Mouse (Mus musculus): ENCODE data around the gene Kmt2b.
A peak's percentile ranks its signal among the peaks of the same experiment; 100 is the strongest.

Gene Kmt2b

DNA sequence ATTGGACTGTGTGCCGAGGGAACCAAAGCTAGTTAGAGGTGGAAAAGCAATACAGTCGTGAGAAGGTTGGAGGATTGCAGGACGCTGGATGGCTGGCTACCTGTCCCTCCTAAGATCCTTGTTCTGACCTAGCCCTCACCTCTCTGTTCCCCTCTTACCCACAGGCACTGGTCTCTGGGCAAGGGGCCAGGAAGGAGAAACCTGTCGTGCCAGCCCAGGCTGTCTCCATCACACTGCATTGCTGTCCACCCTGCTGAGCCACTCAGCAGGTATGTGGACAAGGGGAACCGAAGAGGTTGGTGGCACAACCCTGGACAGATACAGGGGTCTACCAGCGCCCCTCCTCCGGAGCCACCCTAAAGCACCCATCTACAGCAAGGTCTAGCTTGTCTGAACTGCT is 12.1 kb upstream of the Kmt2b start:
- no peak for DNase-seq (ENCODE audit: low spot score)

- peak; percentile 87 for DNase-seq (ENCODE audit: low spot score)
These were observed 11.4 kb upstream of the Kmt2b start for GRCm38 (mm10) chr7:30599933-30600353.

DNA sequence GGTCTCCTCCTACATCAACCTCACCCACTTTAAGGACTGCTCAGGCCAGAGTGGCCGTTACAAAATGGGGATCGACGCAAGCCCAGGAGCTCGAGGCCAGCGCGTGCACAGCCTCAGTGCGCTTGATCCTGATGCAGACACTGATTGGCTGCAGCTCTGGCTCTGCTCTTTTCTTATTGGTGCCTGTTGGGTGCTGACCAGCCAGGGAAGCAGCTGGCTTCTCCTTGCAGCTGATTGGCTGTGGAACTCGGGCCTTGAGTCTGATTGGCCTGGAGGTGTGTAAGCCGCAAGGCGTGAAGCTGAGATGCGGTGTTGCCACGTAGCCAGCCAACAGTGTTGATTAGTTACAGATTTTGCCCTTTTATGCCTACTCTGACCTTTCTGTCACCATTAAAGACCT is 10.3 kb upstream of the Kmt2b start, which contains the start of gene Zbtb32:
Zbtb32 (minus strand) TSS at position 124 of the 400 bp plus-strand sequence.
- no peak for DNase-seq (ENCODE audit: low spot score)

- no peak for DNase-seq (ENCODE audit: low spot score)
These were observed 8.3 kb upstream of the Kmt2b start for GRCm38 (mm10) chr7:30596811-30597210.

DNA sequence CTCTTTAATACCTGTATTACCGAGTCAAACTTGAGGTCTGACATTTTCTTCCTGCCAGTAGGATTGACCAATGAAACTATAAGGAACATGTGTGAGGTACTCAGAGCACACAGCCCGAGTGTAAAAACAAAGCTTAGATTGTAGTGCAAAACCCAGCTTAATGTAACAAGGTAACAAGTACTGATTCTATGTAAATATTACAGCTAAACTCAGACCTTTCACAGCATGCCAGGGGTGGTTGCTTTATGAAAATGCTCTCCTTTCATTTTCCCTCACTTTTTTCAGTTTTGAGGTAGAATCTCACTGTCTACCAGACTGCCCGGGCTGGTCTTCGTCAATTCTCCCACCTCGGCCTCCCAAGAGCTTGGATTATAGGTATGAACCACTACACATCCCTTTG is 7.6 kb upstream of the Kmt2b start:
- DNase-seq (ENCODE audit: low spot score): no peak

DNA sequence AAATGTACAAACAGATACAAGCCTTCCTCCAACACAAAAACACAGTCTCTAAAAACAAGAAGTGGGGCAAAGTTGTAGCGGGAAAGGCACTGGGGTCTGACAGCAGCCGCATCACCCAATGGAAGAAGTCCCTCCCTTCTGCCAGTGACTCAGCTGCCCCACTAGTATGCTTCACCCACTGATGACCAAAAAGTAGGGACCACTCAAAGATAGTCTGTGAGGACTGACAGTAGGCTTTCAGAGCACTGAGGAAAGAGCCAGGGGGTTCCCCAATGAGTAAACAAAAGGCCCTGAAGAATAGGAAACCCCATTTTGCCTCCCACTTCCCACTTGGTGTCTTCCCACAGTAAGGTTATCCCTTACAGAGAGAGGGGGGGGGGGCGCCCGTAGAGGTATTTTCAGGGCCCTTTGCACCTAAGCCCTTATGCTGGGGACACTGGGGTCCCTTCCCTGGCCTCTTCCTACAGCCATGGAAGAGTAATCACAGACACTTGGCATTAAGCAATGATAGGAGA is 6.0 kb upstream of the Kmt2b start:
- no peak for DNase-seq (ENCODE audit: low spot score)

DNA sequence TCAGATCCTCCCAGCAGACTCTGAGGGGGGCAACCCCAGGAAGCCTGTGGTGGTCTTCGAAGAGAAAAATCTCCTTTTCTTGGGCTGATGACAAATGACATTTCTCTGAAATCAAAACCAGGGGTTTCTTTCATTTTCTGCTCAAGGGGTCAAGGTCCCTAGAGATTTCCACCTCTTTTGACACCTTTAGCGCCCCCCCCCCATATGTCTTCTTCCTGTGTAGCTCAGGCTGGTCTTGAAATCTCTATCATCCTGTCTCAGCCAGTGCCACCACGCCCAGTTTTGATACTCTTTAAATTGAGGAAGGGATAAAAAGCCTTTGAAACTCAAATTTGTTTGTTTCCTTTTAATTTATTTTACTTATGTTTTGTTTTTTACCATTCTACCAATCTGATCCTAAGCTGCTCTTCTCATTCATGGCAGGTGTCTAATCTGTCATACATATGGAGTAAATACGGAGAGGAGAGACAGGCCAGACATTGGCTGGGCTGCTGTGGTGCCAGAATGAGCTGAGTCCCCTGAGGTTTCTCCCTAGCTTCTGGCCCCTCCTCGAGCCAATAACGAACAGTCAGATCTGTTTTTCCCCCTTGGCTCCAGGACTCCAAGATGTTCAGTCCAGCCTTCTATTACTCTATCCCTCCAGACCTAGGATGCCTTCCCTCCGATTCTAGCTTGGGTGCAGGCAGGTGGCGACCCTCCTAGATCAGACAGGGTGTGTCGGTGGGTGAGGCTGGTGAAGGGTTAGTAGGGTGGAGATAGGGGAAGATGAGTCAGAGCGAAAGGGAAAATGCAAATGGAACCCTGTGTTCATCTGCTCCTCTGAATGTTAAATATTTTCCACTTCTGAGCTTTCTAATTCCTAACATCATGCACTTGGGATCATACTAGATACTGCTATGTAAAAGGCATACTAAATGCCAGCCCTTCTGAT is 5.3 kb upstream of the Kmt2b start:
- DNase-seq (ENCODE audit: low spot score): no peak

GRCm38 (mm10) chr7:30592772-30593423 is 4.4 kb upstream of the Kmt2b start:
- no peak for DNase-seq (ENCODE audit: low spot score)

GRCm38 (mm10) chr7:30591605-30591951 is 3.1 kb upstream of the Kmt2b start:
- DNase-seq (ENCODE audit: low spot score): peak; percentile 41

DNA sequence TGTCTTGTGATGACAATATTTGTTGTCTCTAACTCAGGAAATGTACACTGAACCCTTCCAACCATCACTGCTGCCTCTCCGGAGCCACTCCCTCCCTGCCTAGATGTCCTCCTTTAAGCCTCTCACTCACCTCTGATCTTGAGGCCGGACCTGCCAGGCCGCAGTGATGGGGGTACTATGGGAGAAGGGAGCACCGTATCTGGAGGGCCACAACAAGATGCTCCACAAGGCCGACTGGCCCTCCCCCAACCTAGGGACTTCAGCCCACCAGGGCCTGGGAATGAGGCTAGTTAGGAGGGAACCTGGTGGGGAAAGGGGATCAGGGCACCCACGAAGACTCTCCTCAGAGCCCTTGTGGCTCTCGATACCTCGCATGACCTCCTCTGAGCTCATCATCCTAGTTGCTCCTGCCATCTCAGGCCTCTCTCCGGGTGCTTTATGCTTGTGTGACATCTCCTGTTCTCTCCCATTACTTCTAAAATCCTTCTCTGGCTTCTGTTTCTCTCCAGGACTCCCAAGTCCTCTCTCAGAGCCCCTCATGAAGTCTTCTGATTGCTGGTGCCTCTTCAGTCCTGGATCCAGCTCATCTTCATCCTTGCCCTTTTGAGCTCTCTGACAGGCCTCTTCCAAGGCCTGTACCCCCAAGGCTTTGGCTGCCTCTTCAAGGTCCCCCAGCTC is 2.5 kb upstream of the Kmt2b start:
- DNase-seq (ENCODE audit: low spot score): no peak

DNA sequence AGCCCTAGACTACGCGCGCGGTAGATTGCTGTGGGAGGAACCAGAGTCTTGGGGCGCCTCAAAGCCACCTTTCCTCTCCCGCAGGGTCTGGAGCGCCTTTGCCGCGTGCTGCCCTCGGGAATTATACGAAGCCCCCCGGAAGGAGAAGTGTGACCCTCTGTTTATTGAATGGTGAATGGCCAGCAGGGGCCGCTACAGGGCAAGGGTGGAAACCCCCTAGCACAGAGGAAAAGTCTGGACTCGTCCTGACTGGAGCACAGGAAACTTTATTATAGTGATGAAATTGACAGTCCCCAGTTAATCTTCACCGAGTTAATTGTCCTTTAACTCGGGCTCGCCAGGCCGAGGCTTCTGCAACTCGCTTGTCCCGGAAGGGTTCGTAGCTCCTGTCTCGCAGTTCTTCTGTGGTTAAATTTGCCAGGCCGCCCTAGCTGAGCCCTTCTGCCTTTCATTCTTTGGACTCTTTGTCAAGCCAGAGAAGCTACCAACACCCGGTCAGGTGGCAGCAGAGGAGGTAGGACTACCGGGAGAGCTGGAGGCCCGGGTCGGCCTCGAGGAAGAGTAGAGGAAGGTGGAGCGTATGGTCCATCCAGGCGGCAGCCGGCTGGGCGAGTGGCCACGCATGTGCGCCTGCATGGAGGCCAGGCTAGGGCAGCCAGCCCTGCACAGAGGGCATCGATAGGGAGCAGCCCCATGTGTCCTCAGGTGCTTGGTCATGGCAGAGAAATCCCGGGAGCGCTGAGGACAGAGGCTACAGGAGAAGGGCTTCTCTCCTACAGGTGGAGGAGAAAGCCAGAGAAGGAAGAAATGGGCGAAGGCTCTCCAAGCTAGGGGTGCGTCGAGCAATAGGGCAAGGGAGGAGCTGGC is 1.1 kb upstream of the Kmt2b start:
- peak; percentile 96 for DNase-seq (ENCODE audit: low spot score)

DNA sequence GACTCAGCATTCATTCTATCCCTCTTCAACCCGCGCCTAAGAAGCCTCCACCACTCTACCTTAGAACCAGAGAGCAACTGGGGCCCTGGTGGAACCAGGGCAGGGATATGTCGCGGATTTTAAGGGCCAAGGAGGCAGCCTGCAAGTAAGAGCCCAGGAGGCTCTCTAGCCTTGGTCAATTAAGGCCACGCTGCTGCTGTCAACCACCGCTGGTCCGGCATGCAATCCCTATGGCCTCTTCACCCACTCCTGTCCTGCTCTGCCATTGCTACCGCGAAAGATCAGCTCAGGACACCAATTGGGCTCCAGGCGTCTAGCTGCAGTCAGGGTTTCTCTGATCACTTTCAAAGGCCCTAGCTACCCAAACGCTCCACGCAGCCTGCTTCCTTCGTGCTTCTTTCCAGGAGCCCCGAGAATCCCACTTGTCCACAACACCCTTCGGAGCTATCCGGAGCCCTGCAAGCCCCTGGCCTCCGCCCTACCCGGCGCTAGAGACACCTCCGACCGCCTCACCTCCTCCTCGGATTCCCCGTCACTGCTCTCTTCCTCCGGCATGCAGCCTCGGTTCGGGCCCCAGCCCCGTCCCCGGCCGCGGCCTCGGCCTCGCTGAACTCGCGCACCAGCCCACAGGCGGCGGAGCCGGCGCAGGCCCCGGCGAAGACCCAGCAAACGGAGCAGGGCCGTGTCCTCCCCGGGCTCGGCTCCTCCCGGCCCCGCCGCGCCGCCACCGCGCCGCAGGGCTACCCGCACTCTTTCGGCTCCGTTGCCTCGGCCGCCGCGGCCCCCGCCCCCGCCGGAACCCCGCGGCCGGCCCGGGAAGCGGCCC is 471 bp downstream of the Kmt2b start:
- peak; percentile 43 for DNase-seq (ENCODE audit: low spot score)

- DNase-seq (ENCODE audit: low spot score): no peak
These were observed 2.0 kb downstream of the Kmt2b start for GRCm38 (mm10) chr7:30586455-30587020.

- no peak for DNase-seq (ENCODE audit: low spot score)
These were observed 3.4 kb downstream of the Kmt2b start for GRCm38 (mm10) chr7:30585170-30585569.

DNA sequence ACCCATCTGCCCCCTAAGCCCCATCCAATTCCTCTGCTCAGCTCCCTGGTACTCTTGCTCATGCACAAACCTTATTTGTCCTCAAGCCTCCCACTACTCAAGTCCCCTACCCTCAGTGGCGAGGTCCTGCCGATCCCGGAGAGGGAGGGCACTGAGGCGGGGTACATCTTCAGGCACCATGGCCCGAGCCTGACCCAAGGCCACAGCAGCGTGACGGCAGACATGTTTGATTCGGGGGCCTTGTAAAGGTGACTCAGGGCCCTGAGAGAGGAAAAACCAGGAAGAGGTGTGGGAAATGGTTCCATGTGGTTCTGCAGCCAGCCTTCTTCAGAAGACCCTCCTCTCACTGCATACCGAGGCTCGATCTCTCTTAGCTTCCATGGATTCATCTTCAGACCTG is 4.2 kb downstream of the Kmt2b start:
- DNase-seq (ENCODE audit: low spot score): no peak

GRCm38 (mm10) chr7:30581547-30581946 is 7.0 kb downstream of the Kmt2b start:
- no peak for DNase-seq (ENCODE audit: low spot score)

GRCm38 (mm10) chr7:30579950-30580349 is 8.6 kb downstream of the Kmt2b start:
- DNase-seq (ENCODE audit: low spot score): no peak

- DNase-seq (ENCODE audit: low spot score): no peak
These were observed 15.6 kb downstream of the Kmt2b start for GRCm38 (mm10) chr7:30572969-30573368.

DNA sequence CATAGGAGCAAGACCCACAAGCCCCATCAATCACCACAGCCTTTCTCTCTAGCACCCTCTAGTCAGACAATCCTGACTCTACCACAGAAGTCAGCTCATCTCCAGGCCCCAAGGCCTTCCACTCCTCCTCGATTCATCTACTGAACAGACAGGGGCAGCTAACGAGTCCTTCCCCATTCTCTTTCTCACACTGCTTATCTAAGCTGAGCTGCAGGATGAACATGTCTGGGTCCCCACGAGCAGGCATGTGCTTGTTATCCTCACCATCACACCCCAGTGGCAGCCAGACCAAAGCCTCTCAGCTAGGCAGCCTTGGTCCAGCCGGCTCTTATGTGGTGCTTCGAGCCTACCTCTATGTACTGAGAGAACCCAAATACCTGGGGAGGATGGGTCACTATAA is 16.1 kb downstream of the Kmt2b start:
- DNase-seq (ENCODE audit: low spot score): no peak

- no peak for DNase-seq (ENCODE audit: low spot score)
These were observed 21.0 kb downstream of the Kmt2b start for GRCm38 (mm10) chr7:30567555-30567954.
